Mouse (Mus musculus): ENCODE measurements at regions not wholly inside any gene's neighbourhood (a gene's known extent, or its start where the extent isn't known, plus 50 kb on each side); places are given as distances from the start of the nearest gene placed in this dataset.
"Not testable (repeated sequence)": the region's sequence is repeated elsewhere in the genome, so short reads cannot be mapped to it uniquely, and the experiment has no call there.

GRCm38 (mm10) chr10:6597256-6597655 lies 161.1 kb upstream of the Oprm1 start:
- DNase-seq (ENCODE audit: low spot score) = no peak

- not testable (repeated sequence) for DNase-seq (ENCODE audit: low spot score)
These were observed 159.7 kb upstream of the Oprm1 start for GRCm38 (mm10) chr10:6598586-6598985.

- DNase-seq (ENCODE audit: low spot score) = no peak
These were observed 110.7 kb upstream of the Oprm1 start for GRCm38 (mm10) chr10:6647576-6647975.

- DNase-seq (ENCODE audit: low spot score) = no peak
These were observed 72.8 kb upstream of the Oprm1 start for GRCm38 (mm10) chr10:6685308-6686080.

- DNase-seq (ENCODE audit: low spot score) = no peak
These were observed 72.2 kb upstream of the Oprm1 start for GRCm38 (mm10) chr10:6686081-6686474.

All from embryo, embryonic 10 days (tissue).